Mouse (Mus musculus): ENCODE data around the gene Xkr7. TPM values are rescaled to one million over a fixed set of nuclear protein-coding genes. Genes with fewer than 3 reads are reported as not detected.

Xkr7 gene
- polyA plus RNA-seq, 1 experiment from 2014 or later, result 1.5 TPM

GRCm38 (mm10) chr2:153063394-153063793 is 31.7 kb downstream of the Xkr7 start:
- Histone ChIP-seq H3K4me3 (no peak overlapping the region), H3K9ac (no peak overlapping the region), H3K4me1 (replicated peaks) (no peaks in the 10 kb centered on the region), H3K27me3 (peaks cover 19% of the 10 kb centered on the region), H3K27ac (replicated peaks) (peak overlapping the region; percentile 46; the same call in 1 of the 2 replicates), H3K9me3 (no peaks in the 10 kb centered on the region), H3K36me3 (no peaks in the 10 kb centered on the region), H3K4me2 (no peak overlapping the region)
- 51% methylated on average over 3 of the region's 3 CpGs for WGBS
- ATAC-seq (ENCODE audit: low read depth), result no peak

DNA sequence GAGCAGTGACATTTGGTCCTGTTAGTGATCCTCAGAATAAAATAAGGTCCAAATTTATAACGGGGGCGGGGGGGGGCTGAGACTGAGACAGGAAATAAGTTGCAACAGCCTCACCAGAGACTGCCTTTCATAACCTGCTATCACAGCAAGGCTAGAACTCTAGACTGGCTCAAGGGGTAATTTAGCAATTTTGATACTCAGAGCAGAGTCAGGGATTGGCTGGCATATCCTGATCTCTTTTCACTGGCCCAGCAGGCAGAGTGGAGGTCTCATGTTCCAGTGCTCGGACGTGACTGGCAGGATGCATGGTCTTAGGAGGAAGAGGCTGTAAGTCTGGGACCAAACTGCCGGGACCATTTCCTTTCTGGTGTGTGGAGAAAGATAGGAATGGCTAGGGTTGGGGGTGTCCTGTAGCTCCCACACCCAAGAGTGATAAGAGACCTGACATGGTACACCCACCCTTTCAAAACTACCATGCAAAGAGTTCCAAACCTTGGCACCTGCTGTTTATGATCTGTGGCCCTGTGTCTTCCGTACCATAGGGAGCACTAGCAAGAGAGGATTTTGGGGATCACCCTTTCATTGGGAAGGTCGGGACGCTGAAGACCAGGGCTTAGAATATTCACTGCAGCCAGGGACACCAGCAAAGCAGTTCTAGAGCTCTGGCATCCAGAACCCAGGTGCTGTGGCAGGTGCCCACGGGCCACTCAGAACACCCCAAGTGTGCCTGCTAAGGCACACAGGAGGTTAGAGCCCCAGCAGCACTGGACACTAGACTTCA is 32.7 kb downstream of the Xkr7 start:
- WGBS, result 74% methylated on average over 9 of the region's 9 CpGs
- no peak overlapping the region for H3K4me3 ChIP-seq
- H3K36me3 ChIP-seq, result no peaks in the 10 kb centered on the region
- H3K27ac ChIP-seq (replicated peaks), result no peak overlapping the region
- H3K9me3 ChIP-seq, result no peaks in the 10 kb centered on the region
- H3K4me2 ChIP-seq, result no peak overlapping the region
- no peak overlapping the region for H3K9ac ChIP-seq
- 0 out of 2 replicates have a peak, but pooled peaks have one; percentile 36 for ATAC-seq (ENCODE audit: low read depth)
- H3K4me1 ChIP-seq (replicated peaks), result no peaks in the 10 kb centered on the region
- peaks cover 26% of the 10 kb centered on the region for H3K27me3 ChIP-seq

DNA sequence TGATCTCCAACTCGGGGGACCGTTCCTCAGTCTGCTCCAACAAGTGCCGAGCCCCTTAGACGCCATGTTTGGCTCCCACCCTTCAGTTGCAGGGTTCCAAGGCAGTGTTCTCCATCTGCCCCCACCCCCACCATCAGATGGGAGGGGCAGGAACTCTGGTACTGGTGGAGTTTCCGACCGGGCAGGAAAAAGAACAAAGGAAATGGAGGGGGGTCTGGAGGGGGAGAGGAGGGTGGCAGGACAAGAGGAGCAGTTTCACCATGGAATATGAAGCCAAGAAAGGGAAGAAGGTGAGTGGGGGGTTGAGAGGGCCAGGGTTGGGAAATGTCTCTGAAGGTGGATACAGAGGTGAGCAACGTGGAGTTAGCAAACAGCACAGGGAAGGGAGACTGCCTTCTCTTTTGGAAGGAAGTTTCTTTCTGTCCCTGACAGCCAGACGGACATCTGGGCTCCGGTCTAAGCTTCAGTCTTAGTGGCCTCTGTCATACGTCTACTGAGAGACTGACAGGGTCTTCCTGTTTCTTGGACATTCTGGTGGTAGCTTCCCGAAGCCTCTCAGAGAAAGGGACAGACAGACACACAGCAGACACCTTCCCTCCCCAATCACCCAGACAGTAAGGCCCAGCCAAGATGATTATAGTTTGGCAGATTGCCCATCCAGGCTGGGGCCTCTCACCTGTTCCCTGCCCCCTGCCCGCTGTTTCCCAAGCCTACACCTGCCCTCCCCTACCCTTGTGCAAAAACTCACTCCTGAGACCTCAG is 34.3 kb downstream of the Xkr7 start, which contains the start of gene Ccm2l:
Ccm2l (plus strand) TSS at position 209 of the 762 bp plus-strand sequence.
- peaks cover 42% of the 10 kb centered on the region for H3K27me3 ChIP-seq
- H3K4me2 ChIP-seq, result peak within 1 kb of the TSS; percentile 27
- 63% methylated on average over 12 of the region's 12 CpGs for WGBS
- no peak within 1 kb of the TSS for H3K9ac ChIP-seq
- no peaks in the 10 kb centered on the region for H3K9me3 ChIP-seq
- H3K4me1 ChIP-seq (replicated peaks), result no peaks in the 10 kb centered on the region
- H3K4me3 ChIP-seq, result peak within 1 kb of the TSS; percentile 10; the same call in 1 of the 2 replicates
- no peaks in the 10 kb centered on the region for H3K36me3 ChIP-seq
- no peak for ATAC-seq (ENCODE audit: low read depth)
- 0 out of 2 replicates have a peak within 1 kb of the TSS, but pooled peaks have one; percentile 33 for H3K27ac ChIP-seq (replicated peaks)

GRCm38 (mm10) chr2:153066991-153067390 is 35.3 kb downstream of the Xkr7 start:
- Histone ChIP-seq H3K9ac (no peak overlapping the region), H3K4me2 (peak overlapping the region; percentile 27; the same call in 1 of the 2 replicates), H3K9me3 (no peaks in the 10 kb centered on the region), H3K27me3 (peaks cover 52% of the 10 kb centered on the region), H3K4me1 (replicated peaks) (peaks cover 6% of the 10 kb centered on the region), H3K27ac (replicated peaks) (no peak overlapping the region), H3K4me3 (no peak overlapping the region), H3K36me3 (no peaks in the 10 kb centered on the region)
- no peak for ATAC-seq (ENCODE audit: low read depth)
- WGBS, result 33% methylated on average over 6 of the region's 6 CpGs

DNA sequence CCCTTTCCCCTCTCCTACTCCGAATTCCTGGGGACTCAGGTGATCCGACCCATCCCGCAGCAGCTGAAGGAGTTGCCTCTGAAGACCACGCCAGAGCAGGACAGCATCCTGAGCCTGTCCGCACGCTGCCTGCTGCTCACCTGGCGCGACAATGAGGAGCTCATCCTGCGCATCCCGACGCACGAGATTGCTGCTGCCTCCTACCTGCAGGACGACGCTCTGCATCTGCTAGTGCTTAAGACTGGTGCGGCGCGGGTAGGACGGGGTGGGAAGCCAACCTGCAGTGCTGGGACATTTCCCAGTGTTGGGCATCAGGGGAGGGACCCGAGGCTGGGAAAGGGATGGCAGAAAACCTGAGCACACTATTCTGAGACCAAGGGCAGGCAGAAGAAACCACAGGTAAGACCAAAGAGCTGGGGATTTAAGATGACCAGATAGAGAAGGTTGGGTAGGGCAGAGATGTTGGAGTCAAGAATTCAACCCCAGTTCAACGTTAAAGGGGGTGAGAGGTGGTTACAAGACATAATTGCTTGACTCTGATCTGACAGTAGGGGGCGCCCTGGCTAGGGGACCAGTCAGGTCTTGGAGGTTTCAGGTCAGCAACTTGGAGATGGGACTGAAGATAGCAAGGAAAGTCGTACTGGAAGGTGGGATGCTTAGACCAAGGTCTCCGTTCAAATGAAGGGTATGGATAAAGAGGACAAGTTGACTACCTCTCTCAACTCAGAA is 39.3 kb downstream of the Xkr7 start:
- Histone ChIP-seq H3K4me1 (replicated peaks) (peaks cover 8% of the 10 kb centered on the region), H3K27ac (replicated peaks) (no peak overlapping the region), H3K4me2 (peak overlapping the region; percentile 58; the same call in 1 of the 2 replicates), H3K9me3 (no peaks in the 10 kb centered on the region), H3K4me3 (0 out of 2 replicates have a peak overlapping the region, but pooled peaks have one; percentile 7), H3K9ac (no peak overlapping the region), H3K27me3 (peaks cover 75% of the 10 kb centered on the region), H3K36me3 (no peaks in the 10 kb centered on the region)
- 9% methylated on average over 23 of the region's 23 CpGs for WGBS
- no peak for ATAC-seq (ENCODE audit: low read depth)

DNA sequence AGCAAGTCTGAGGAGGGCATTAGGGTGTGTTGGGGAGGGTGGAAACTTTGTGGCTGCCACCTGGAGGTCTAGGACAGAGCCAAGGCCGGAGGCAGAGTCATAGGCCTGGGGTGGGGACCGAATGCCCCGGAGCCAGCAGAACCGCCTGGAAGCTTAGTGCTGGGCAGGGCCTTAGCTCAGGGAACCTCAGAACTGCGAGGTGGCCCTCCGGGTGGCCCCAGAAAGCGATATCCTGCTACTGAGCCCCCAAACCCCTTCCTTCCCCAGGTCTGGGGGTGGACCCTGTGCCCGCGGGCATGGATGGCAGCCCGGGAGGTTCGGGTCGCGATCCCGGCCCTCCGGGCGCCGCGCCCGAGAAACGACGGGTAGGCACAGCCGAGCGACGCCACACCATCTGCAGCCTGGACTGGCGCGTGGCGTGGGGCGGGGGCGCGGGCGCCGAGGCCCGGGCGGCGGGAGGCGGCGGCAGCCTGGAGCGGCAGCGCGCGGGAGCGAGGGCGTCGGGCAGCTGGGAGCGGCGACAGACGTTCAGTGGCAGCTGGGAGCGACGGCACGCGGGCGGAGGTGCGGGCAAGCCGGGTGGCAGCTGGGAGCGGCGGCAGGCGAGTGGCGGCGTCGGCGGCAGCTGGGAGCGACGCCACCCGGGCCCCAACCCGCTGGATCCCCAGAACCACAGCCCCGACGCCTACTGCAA is 40.0 kb downstream of the Xkr7 start:
- Histone ChIP-seq H3K9me3 (no peaks in the 10 kb centered on the region), H3K27ac (replicated peaks) (no peak overlapping the region), H3K4me3 (peak overlapping the region; percentile 33), H3K4me2 (peak overlapping the region; percentile 58), H3K27me3 (peaks cover 71% of the 10 kb centered on the region), H3K36me3 (no peaks in the 10 kb centered on the region), H3K9ac (peak overlapping the region; percentile 70), H3K4me1 (replicated peaks) (peaks cover 8% of the 10 kb centered on the region)
- peak; percentile 57 for ATAC-seq (ENCODE audit: low read depth)
- 10% methylated on average over 67 of the region's 67 CpGs for WGBS

- 87% methylated on average over 10 of the region's 10 CpGs for WGBS
- H3K27me3 ChIP-seq, result peaks cover 46% of the 10 kb centered on the region
- no peaks in the 10 kb centered on the region for H3K36me3 ChIP-seq
- peaks cover 8% of the 10 kb centered on the region for H3K4me1 ChIP-seq (replicated peaks)
- no peak overlapping the region for H3K4me2 ChIP-seq
- no peak overlapping the region for H3K9ac ChIP-seq
- no peak overlapping the region for H3K27ac ChIP-seq (replicated peaks)
- no peaks in the 10 kb centered on the region for H3K9me3 ChIP-seq
- ATAC-seq (ENCODE audit: low read depth), result no peak
- H3K4me3 ChIP-seq, result no peak overlapping the region
These were observed 43.0 kb downstream of the Xkr7 start for GRCm38 (mm10) chr2:153074651-153075050.

GRCm38 (mm10) chr2:153075961-153076360 is 44.3 kb downstream of the Xkr7 start:
- Histone ChIP-seq H3K9ac (no peak overlapping the region), H3K36me3 (no peaks in the 10 kb centered on the region), H3K4me3 (no peak overlapping the region), H3K9me3 (no peaks in the 10 kb centered on the region), H3K4me1 (replicated peaks) (peaks cover 8% of the 10 kb centered on the region), H3K27me3 (peaks cover 33% of the 10 kb centered on the region), H3K4me2 (no peak overlapping the region), H3K27ac (replicated peaks) (no peak overlapping the region)
- WGBS, result 70% methylated on average over 2 of the region's 2 CpGs
- no peak for ATAC-seq (ENCODE audit: low read depth)

- Histone ChIP-seq H3K4me2 (no peak overlapping the region), H3K36me3 (no peaks in the 10 kb centered on the region), H3K9ac (no peak overlapping the region), H3K9me3 (no peaks in the 10 kb centered on the region), H3K4me3 (no peak overlapping the region), H3K27ac (replicated peaks) (no peak overlapping the region), H3K4me1 (replicated peaks) (no peaks in the 10 kb centered on the region), H3K27me3 (no peaks in the 10 kb centered on the region)
- ATAC-seq (ENCODE audit: low read depth), result no peak
- WGBS, result 32% methylated on average over 32 of the region's 32 CpGs
These were observed 49.3 kb downstream of the Xkr7 start for GRCm38 (mm10) chr2:153080841-153081523.

- no peak for ATAC-seq (ENCODE audit: low read depth)
- no peak overlapping the region for H3K9ac ChIP-seq
- H3K4me1 ChIP-seq (replicated peaks), result no peaks in the 10 kb centered on the region
- 85% methylated on average over 6 of the region's 6 CpGs for WGBS
- no peak overlapping the region for H3K4me3 ChIP-seq
- H3K27ac ChIP-seq (replicated peaks), result no peak overlapping the region
- no peaks in the 10 kb centered on the region for H3K27me3 ChIP-seq
- H3K36me3 ChIP-seq, result no peaks in the 10 kb centered on the region
- H3K4me2 ChIP-seq, result no peak overlapping the region
- no peaks in the 10 kb centered on the region for H3K9me3 ChIP-seq
These were observed 50.2 kb downstream of the Xkr7 start for GRCm38 (mm10) chr2:153081866-153082265.

- H3K36me3 ChIP-seq, result no peaks in the 10 kb centered on the region
- H3K27me3 ChIP-seq, result no peaks in the 10 kb centered on the region
- H3K4me1 ChIP-seq (replicated peaks), result no peaks in the 10 kb centered on the region
- H3K9ac ChIP-seq, result no peak overlapping the region
- no peak overlapping the region for H3K4me3 ChIP-seq
- no peak overlapping the region for H3K4me2 ChIP-seq
- no peak overlapping the region for H3K27ac ChIP-seq (replicated peaks)
- 86% methylated on average over 8 of the region's 8 CpGs for WGBS
- no peak for ATAC-seq (ENCODE audit: low read depth)
- H3K9me3 ChIP-seq, result no peaks in the 10 kb centered on the region
These were observed 51.6 kb downstream of the Xkr7 start for GRCm38 (mm10) chr2:153083275-153083674.
